Mouse (Mus musculus) kidney, adult 2 months (tissue): Measurements from ENCODE around the gene 2810408A11Rik. TPM values are rescaled to one million over a fixed set of nuclear protein-coding genes. Genes with fewer than 3 reads are reported as not detected.

Experiments used
- DNase-seq: peaks from one replicate; pipeline ENCODE4 v3.0.0; 2021
- H3K27ac ChIP-seq: fragments of 200-500 bp; 2 replicates; pipeline ENCODE4 v1.5.1; 2012; ENCODE audit warnings: low read depth, low read length, control low read depth, inconsistent platforms; ENCODE audit not compliant: insufficient read depth
- H3K27me3 ChIP-seq: fragments of 200-500 bp; replicated peaks from 2 replicates; pipeline ENCODE4 v1.6.1; 2012; ENCODE audit warnings: mild to moderate bottlenecking, moderate library complexity, low read length, inconsistent platforms; ENCODE audit not compliant: control insufficient read depth, insufficient read depth
- H3K36me3 ChIP-seq: fragments of 200-500 bp; 2 replicates; pipeline ENCODE4 v1.6.1; 2012; ENCODE audit warnings: mild to moderate bottlenecking, moderate library complexity, low read length, inconsistent platforms; ENCODE audit not compliant: control insufficient read depth, insufficient read depth
- H3K4me1 ChIP-seq: fragments of 200-500 bp; 2 replicates; pipeline ENCODE4 v1.6.1; 2011; ENCODE audit warnings: low read length; ENCODE audit not compliant: control insufficient read depth, insufficient read depth
- H3K4me3 ChIP-seq: fragments of 200-500 bp; 2 replicates; pipeline ENCODE4 v1.5.1; 2011; ENCODE audit warnings: mild to moderate bottlenecking, low read depth, low read length, control low read depth; ENCODE audit not compliant: insufficient read depth
- CTCF ChIP-seq: fragments of 200-500 bp; conservative IDR thresholded peaks from 2 replicates; pipeline ENCODE4 v1.5.1; 2011; ENCODE audit warnings: low read depth, mild to moderate bottlenecking, control low read depth, low read length, moderate library complexity, mixed read lengths; ENCODE audit not compliant: insufficient read depth, insufficient read length
- POLR2A ChIP-seq: fragments of 200-500 bp; IDR thresholded peaks from one replicate; pipeline ENCODE4 v1.6.1; 2011; ENCODE audit warnings: low read depth, low read length, control low read depth
- WGBS: fragments of 180-500 bp; shearing (Covaris S2); methylation state at CpG from one replicate; pipeline ENCODE4 v1.1.7; 2018; 5-methylcytosine and 5-hydroxymethylcytosine counted together
- polyA plus RNA-seq: library from polyadenylated mRNA; depleted of rRNA; stranded (reverse); fragments of >200 nt; gene quantifications from 2 replicates; pipeline ENCODE4 v1.2.3, GENCODE M21; 2012

Gene 2810408A11Rik
- polyA plus RNA-seq, 1 experiment, result 0.99 TPM

- no peaks in the 10 kb centered on the region for H3K27me3 ChIP-seq
- H3K4me1 ChIP-seq, result peaks cover 14% of the 10 kb centered on the region; the same call in 1 of the 2 replicates
- whole genome bisulfite sequencing, result 53% methylated on average over 15 of the region's 15 CpGs
- DNase-seq, result no peak
- peak overlapping the region; percentile 36; the same call in 1 of the 2 replicates for H3K27ac ChIP-seq
- H3K36me3 ChIP-seq, result no peaks in the 10 kb centered on the region
- H3K4me3 ChIP-seq, result peak overlapping the region; percentile 73
- no peak for TF ChIP-seq CTCF
- no peak for TF ChIP-seq POLR2A
Measured at GRCm38 (mm10) chr11:69879711-69880110, 21.1 kb downstream of the 2810408A11Rik start.

GRCm38 (mm10) chr11:69878952-69879351 lies 21.8 kb downstream of the 2810408A11Rik start:
- H3K36me3 ChIP-seq, result no peaks in the 10 kb centered on the region
- no peak for DNase-seq
- peaks cover 14% of the 10 kb centered on the region; the same call in 1 of the 2 replicates for H3K4me1 ChIP-seq
- no peaks in the 10 kb centered on the region for H3K27me3 ChIP-seq
- H3K4me3 ChIP-seq, result no peak overlapping the region
- TF ChIP-seq CTCF (no peak), POLR2A (no peak)
- no peak overlapping the region for H3K27ac ChIP-seq
- WGBS, result 78% methylated on average over 6 of the region's 6 CpGs

GRCm38 (mm10) chr11:69878399-69878798 lies 22.4 kb downstream of the 2810408A11Rik start:
- TF ChIP-seq CTCF, result no peak
- H3K4me3 ChIP-seq, result no peak overlapping the region
- 79% methylated on average over 3 of the region's 3 CpGs for WGBS
- no peak for DNase-seq
- peaks cover 14% of the 10 kb centered on the region; the same call in 1 of the 2 replicates for H3K4me1 ChIP-seq
- H3K27ac ChIP-seq, result no peak overlapping the region
- no peaks in the 10 kb centered on the region for H3K36me3 ChIP-seq
- H3K27me3 ChIP-seq, result no peaks in the 10 kb centered on the region

GRCm38 (mm10) chr11:69877878-69878277 lies 22.9 kb downstream of the 2810408A11Rik start, which contains the start of gene Tmem95:
TSS of gene Tmem95 (minus strand) at chr11:69878018.
- WGBS, result 84% methylated on average over 11 of the region's 11 CpGs
- Histone ChIP-seq H3K27ac (no peak within 1 kb of the TSS), H3K36me3 (no peaks in the 10 kb centered on the region), H3K27me3 (no peaks in the 10 kb centered on the region), H3K4me3 (no peak within 1 kb of the TSS), H3K4me1 (peaks cover 14% of the 10 kb centered on the region; the same call in 1 of the 2 replicates)
- no peak for TF ChIP-seq CTCF
- TF ChIP-seq POLR2A, result no peak
- no peak for DNase-seq

GRCm38 (mm10) chr11:69876867-69877266 lies 23.9 kb downstream of the 2810408A11Rik start:
- no peaks in the 10 kb centered on the region for H3K36me3 ChIP-seq
- no peaks in the 10 kb centered on the region for H3K27me3 ChIP-seq
- no peak overlapping the region for H3K27ac ChIP-seq
- 3% methylated on average over 12 of the region's 12 CpGs for WGBS
- peak; percentile 87 for DNase-seq
- TF ChIP-seq POLR2A (no peak), CTCF (peak; percentile 90)
- H3K4me1 ChIP-seq, result peaks cover 14% of the 10 kb centered on the region; the same call in 1 of the 2 replicates
- H3K4me3 ChIP-seq, result no peak overlapping the region

GRCm38 (mm10) chr11:69876186-69876585 lies 24.6 kb downstream of the 2810408A11Rik start:
- WGBS, result 51% methylated on average over 7 of the region's 7 CpGs
- Histone ChIP-seq H3K27ac (no peak overlapping the region), H3K36me3 (no peaks in the 10 kb centered on the region), H3K27me3 (no peaks in the 10 kb centered on the region), H3K4me1 (0 out of 2 replicates have a peak, but pooled peaks cover 11% of the 10 kb centered on the region), H3K4me3 (no peak overlapping the region)
- TF ChIP-seq POLR2A (no peak), CTCF (no peak)
- peak; percentile 65 for DNase-seq

GRCm38 (mm10) chr11:69872451-69872850 lies 28.3 kb downstream of the 2810408A11Rik start:
- TF ChIP-seq CTCF, result no peak
- no peak for TF ChIP-seq POLR2A
- WGBS, result 81% methylated on average over 4 of the region's 4 CpGs
- no peak for DNase-seq
- H3K36me3 ChIP-seq, result no peaks in the 10 kb centered on the region
- H3K27ac ChIP-seq, result no peak overlapping the region
- H3K27me3 ChIP-seq, result no peaks in the 10 kb centered on the region
- H3K4me1 ChIP-seq, result no peaks in the 10 kb centered on the region
- no peak overlapping the region for H3K4me3 ChIP-seq
